Mouse (Mus musculus): Measurements from ENCODE around the gene Cbfa2t2.

- TF ChIP-seq POLR2A (IDR thresholded peaks at IDR 0.05; ENCODE audit: insufficient read length, low read depth) (no peak), REST (IDR thresholded peaks at IDR 0.05; ENCODE audit: insufficient read depth, insufficient read length) (no peak), MYOD1 (IDR thresholded peaks at IDR 0.05; ENCODE audit: control insufficient read depth in 1 of 3, insufficient read length in 2 of 3, low read depth in 2 of 3) (no peak), POLR2AphosphoS2 (IDR thresholded peaks at IDR 0.05; ENCODE audit: insufficient read length, low read depth) (no peak), E2F4 (IDR thresholded peaks at IDR 0.05; ENCODE audit: insufficient read depth) (no peak), TCF3 (IDR thresholded peaks at IDR 0.05; ENCODE audit: insufficient read length, low read depth) (no peak), MYOG (IDR thresholded peaks at IDR 0.05; ENCODE audit: control insufficient read depth in 1 of 3, insufficient read depth in 1 of 3, insufficient read length in 2 of 3, low read depth in 2 of 3) (no peak), TCF12 (IDR thresholded peaks at IDR 0.05; ENCODE audit: insufficient read depth, poor library complexity, severe bottlenecking) (no peak)
Measured at GRCm38 (mm10) chr2:154434690-154435089, 1.6 kb upstream of the Cbfa2t2 start.

All from myocyte (in vitro differentiated cells).